Comparison of ENCODE assay signal across 10 mouse cellular contexts in the genomic region with DNA sequence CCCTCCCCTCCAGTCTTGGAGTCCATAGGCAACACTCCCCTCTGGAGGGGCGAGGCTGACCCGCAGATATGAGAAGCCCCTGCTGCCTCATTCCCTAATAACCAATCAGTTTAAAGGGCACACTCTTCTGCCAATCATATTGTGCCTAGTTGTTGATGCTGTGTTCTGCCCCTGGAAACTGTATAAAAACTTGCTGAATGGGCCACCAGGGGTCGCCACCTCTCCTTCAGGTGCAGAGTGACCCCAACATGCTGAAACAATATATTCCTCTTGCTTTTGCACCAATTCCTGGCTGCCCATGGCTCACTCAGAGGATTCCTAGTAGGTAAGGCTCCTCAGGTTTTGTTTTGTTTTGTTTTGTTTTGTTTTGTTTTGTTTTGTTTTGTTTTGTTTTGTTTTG. TPM values are rescaled to one million over a fixed set of nuclear protein-coding genes. Genes with fewer than 3 reads are reported as not detected.
DNase-seq lines count a peak whose midpoint lies in the region; ATAC-seq and TF ChIP-seq lines count a peak whose summit lies in the region.
"Had no signal": no experiment of that assay in that cellular context is flagged by ENCODE, and none has a peak within 500 bp of the region (broad histone marks: within the 10 kb centered on the region; RNA-seq: fewer than 3 reads in every experiment).

No protein-coding gene starts in this region.

- 54% methylated on average over 3 of the region's 3 CpGs for WGBS in limb, embryonic 10.5 days

- H3K9me3 ChIP-seq in G1E (replicated peaks): no peaks in the 10 kb centered on the region
- H3K9me3 ChIP-seq in limb, embryonic 10.5 days (replicated peaks): no peaks in the 10 kb centered on the region
- H3K9me3 ChIP-seq: embryonic facial prominence, embryonic 12.5 days had no signal

- H3K27me3 ChIP-seq in G1E (ENCODE audit: insufficient read depth, low read length): no peaks in the 10 kb centered on the region
- no peaks in the 10 kb centered on the region for H3K27me3 ChIP-seq in limb, embryonic 10.5 days (ENCODE audit: low read depth, poor library complexity, severe bottlenecking)
- H3K27me3 ChIP-seq: embryonic facial prominence, embryonic 12.5 days had no signal

- ATAC-seq in G1E (ENCODE audit: extremely low read depth, insufficient number of reproducible peaks, low FRiP score, poor library complexity, severe bottlenecking): no peak
- ATAC-seq in monocyte, adult 5-6 weeks (replicated peaks; ENCODE audit: insufficient number of reproducible peaks, low FRiP score, low TSS enrichment, poor library complexity, severe bottlenecking): no peak

- DNase-seq in left cerebral cortex, postnatal 4 days: peak; percentile 10
- DNase-seq in left cerebral cortex, adult 9 months (ENCODE audit: low spot score in 2 of 2): no peak
- no peak for DNase-seq in G1E (ENCODE audit: low spot score)
- peak; percentile 39 for DNase-seq in adrenal gland, postnatal 10 days
- DNase-seq in limb, embryonic 10.5 days (ENCODE audit: low spot score): peak; percentile 38
- no peak for DNase-seq in right cerebral cortex, adult 2 months (ENCODE audit: low spot score in 2 of 2)

- H3K4me1 ChIP-seq in G1E (ENCODE audit: insufficient read depth, low read depth, low read length): no peaks in the 10 kb centered on the region
- no peaks in the 10 kb centered on the region for H3K4me1 ChIP-seq in limb, embryonic 10.5 days
- H3K4me1 ChIP-seq: embryonic facial prominence, embryonic 12.5 days had no signal

- H3K36me3 ChIP-seq in G1E (replicated peaks): no peaks in the 10 kb centered on the region
- H3K36me3 ChIP-seq in limb, embryonic 10.5 days: no peaks in the 10 kb centered on the region
- H3K36me3 ChIP-seq: embryonic facial prominence, embryonic 12.5 days had no signal

- TF ChIP-seq CTCF in G1E (IDR thresholded peaks at IDR 0.05; ENCODE audit: low read depth, low read length): peak; percentile 30; the same call in 1 of the 2 replicates

- intact Hi-C loops in left cerebral cortex, postnatal 4 days (cut with DNase I): no loop called here

- H3K4me3 ChIP-seq in G1E (ENCODE audit: low read depth, low read length): no peak overlapping the region
- no peak overlapping the region for H3K4me3 ChIP-seq in limb, embryonic 10.5 days
- H3K4me3 ChIP-seq: embryonic facial prominence, embryonic 12.5 days had no signal

- H3K27ac ChIP-seq in limb, embryonic 10.5 days: no peak overlapping the region
- H3K27ac ChIP-seq: embryonic facial prominence, embryonic 12.5 days had no signal

RNA-seq across cellular contexts. Expression of a gene that starts 3.8 kb away (rescaled TPM):
- total RNA-seq in left cerebral cortex, postnatal 4 days (2021): under 1 TPM in 1 of 2 experiments, not detected in 1; 0.08 TPM
- not detected in 2 replicates for total RNA-seq in G1E (2014; fragmentation: Nextera tagmentation)
- total RNA-seq in G1E (2017): 0.44 TPM in 1 of 2 replicates, not detected in the other
- not detected in 2 replicates for polyA plus RNA-seq in G1E (2012)
- not detected for total RNA-seq in adrenal gland, postnatal 10 days (2021)
- polyA plus RNA-seq in limb, embryonic 10.5 days (2016; fragmentation: Nextera tagmentation; extraction: Ambion mirVana): not detected in 2 replicates
- total RNA-seq in monocyte, adult 5-6 weeks (2017): not detected in 3 replicates
- polyA plus RNA-seq: embryonic facial prominence, embryonic 12.5 days; large intestine, adult 2 months; neural tube, embryonic 14.5 days had no signal

RNA-seq across cellular contexts. Expression of a gene that starts 5.3 kb away (rescaled TPM):
- total RNA-seq in left cerebral cortex, postnatal 4 days (2021): not detected
- total RNA-seq in G1E (2014; fragmentation: Nextera tagmentation) (not detected in 2 replicates), G1E (2017) (0.11 TPM in 1 of 2 replicates, not detected in the other)
- polyA plus RNA-seq in G1E (2012): not detected in 2 replicates
- under 1 TPM; 0.30 to 0.51 TPM for total RNA-seq in adrenal gland, postnatal 10 days (2021)
- polyA plus RNA-seq in limb, embryonic 10.5 days (2016; fragmentation: Nextera tagmentation; extraction: Ambion mirVana): not detected in 2 replicates
- total RNA-seq in monocyte, adult 5-6 weeks (2017): 0.29 to 0.96 TPM in 2 of 3 replicates, not detected in the other
- polyA plus RNA-seq: embryonic facial prominence, embryonic 12.5 days; neural tube, embryonic 14.5 days had no signal

RNA-seq across cellular contexts. Expression of a gene that starts 25.9 kb away (rescaled TPM):
- total RNA-seq in left cerebral cortex, postnatal 4 days (2021): not detected
- total RNA-seq in G1E (2014; fragmentation: Nextera tagmentation) (not detected in 2 replicates), G1E (2017) (0.06 and 0.16 TPM in 2 replicates)
- polyA plus RNA-seq in G1E (2012): not detected in 2 replicates
- not detected for total RNA-seq in adrenal gland, postnatal 10 days (2021)
- not detected in 2 replicates for polyA plus RNA-seq in limb, embryonic 10.5 days (2016; fragmentation: Nextera tagmentation; extraction: Ambion mirVana)
- not detected in 3 replicates for total RNA-seq in monocyte, adult 5-6 weeks (2017)
- polyA plus RNA-seq: embryonic facial prominence, embryonic 12.5 days; large intestine, adult 2 months; neural tube, embryonic 14.5 days had no signal

RNA-seq across cellular contexts. Expression of a gene that starts 28.5 kb away (rescaled TPM):
- total RNA-seq in left cerebral cortex, postnatal 4 days (2021): not detected
- total RNA-seq in G1E (2014; fragmentation: Nextera tagmentation) (not detected in 2 replicates), G1E (2017) (0.11 TPM in 1 of 2 replicates, not detected in the other)
- polyA plus RNA-seq in G1E (2012): not detected in 2 replicates
- total RNA-seq in adrenal gland, postnatal 10 days (2021): not detected
- not detected in 2 replicates for polyA plus RNA-seq in limb, embryonic 10.5 days (2016; fragmentation: Nextera tagmentation; extraction: Ambion mirVana)
- total RNA-seq in monocyte, adult 5-6 weeks (2017): not detected in 3 replicates
- polyA plus RNA-seq: large intestine, adult 2 months; neural tube, embryonic 14.5 days had no signal

RNA-seq across cellular contexts. Expression of a gene that starts 51.1 kb away (rescaled TPM):
- total RNA-seq in left cerebral cortex, postnatal 4 days (2021): not detected
- total RNA-seq in G1E (2014; fragmentation: Nextera tagmentation) (not detected in 2 replicates), G1E (2017) (0.16 TPM in 1 of 2 replicates, not detected in the other)
- polyA plus RNA-seq in G1E (2012): not detected in 2 replicates
- total RNA-seq in adrenal gland, postnatal 10 days (2021): not detected
- polyA plus RNA-seq in limb, embryonic 10.5 days (2016; fragmentation: Nextera tagmentation; extraction: Ambion mirVana): not detected in 2 replicates
- total RNA-seq in monocyte, adult 5-6 weeks (2017): not detected in 3 replicates
- polyA plus RNA-seq: embryonic facial prominence, embryonic 12.5 days; large intestine, adult 2 months; neural tube, embryonic 14.5 days had no signal

Comparison
In these comparisons a context has a peak if more than half of its experiments do, and no peak if none do; other contexts are left out.
1. DNase-seq: peak in left cerebral cortex, postnatal 4 days (single experiment), adrenal gland, postnatal 10 days (single experiment) and limb, embryonic 10.5 days (single experiment); none in left cerebral cortex, adult 9 months (0 of 2), G1E (single experiment) and right cerebral cortex, adult 2 months (0 of 2).